Comparison of ENCODE assay signal across 15 mouse cellular contexts in the genomic region with DNA sequence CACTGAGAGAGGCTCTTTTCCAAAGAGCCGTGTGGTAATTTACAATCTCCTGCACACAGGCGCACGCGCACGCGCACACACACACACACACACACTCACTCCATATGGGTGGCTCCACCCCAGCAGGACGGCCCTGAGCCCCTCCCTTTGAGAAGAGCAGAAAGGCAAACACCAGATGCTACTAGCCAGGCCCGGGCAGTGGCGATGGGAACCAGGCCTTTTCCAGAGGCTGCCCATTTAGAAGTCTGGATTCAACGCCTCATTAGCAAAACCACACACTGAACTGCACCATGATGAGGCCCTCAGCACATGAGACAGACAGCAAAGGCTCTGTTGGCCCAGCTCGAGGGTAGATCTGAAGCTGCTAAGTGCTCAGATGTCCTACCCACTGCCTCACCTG. TPM values are rescaled to one million over a fixed set of nuclear protein-coding genes. Genes with fewer than 3 reads are reported as not detected.
DNase-seq lines count a peak whose midpoint lies in the region; ATAC-seq and TF ChIP-seq lines count a peak whose summit lies in the region.
"Had no signal": no experiment of that assay in that cellular context is flagged by ENCODE, and none has a peak within 500 bp of the region (broad histone marks: within the 10 kb centered on the region; RNA-seq: fewer than 3 reads in every experiment).

No protein-coding gene starts in this region.

- no peaks in the 10 kb centered on the region for H3K4me1 ChIP-seq in hindbrain, embryonic 16.5 days (ENCODE audit: control insufficient read depth, insufficient read depth, low read depth, low read length)
- H3K4me1 ChIP-seq in hindbrain, embryonic 10.5 days (replicated peaks) = no peaks in the 10 kb centered on the region
- H3K4me1 ChIP-seq in stomach, postnatal 0 days (replicated peaks; ENCODE audit: control insufficient read depth, insufficient read depth) = no peaks in the 10 kb centered on the region
- H3K4me1 ChIP-seq: heart, embryonic 15.5 days; hindbrain, embryonic 12.5 days; midbrain, embryonic 15.5 days; neural tube, embryonic 12.5 days had no signal

- no peak overlapping the region for H3K4me3 ChIP-seq in hindbrain, embryonic 16.5 days (ENCODE audit: low read length)
- H3K4me3 ChIP-seq in hindbrain, embryonic 10.5 days = no peak overlapping the region
- no peak overlapping the region for H3K4me3 ChIP-seq in stomach, postnatal 0 days (ENCODE audit: low read depth, low read length)
- H3K4me3 ChIP-seq: heart, embryonic 15.5 days; hindbrain, embryonic 12.5 days; midbrain, embryonic 15.5 days; neural tube, embryonic 12.5 days had no signal

- WGBS in hindbrain, embryonic 16.5 days = 70% methylated on average over 11 of the region's 11 CpGs
- WGBS in hindbrain, embryonic 10.5 days = 83% methylated on average over 11 of the region's 11 CpGs
- WGBS in stomach, postnatal 0 days = 67% methylated on average over 11 of the region's 11 CpGs

- 0 out of 2 replicates have a peak, but pooled peaks have one; percentile 60 for ATAC-seq in hindbrain, embryonic 16.5 days
- no peak for ATAC-seq in stomach, postnatal 0 days (ENCODE audit: low FRiP score, low TSS enrichment)
- ATAC-seq: liver, postnatal 0 days; midbrain, embryonic 15.5 days had no signal

- no peaks in the 10 kb centered on the region for H3K27me3 ChIP-seq in hindbrain, embryonic 16.5 days (replicated peaks; ENCODE audit: control insufficient read depth, insufficient read depth, low read length)
- H3K27me3 ChIP-seq in hindbrain, embryonic 10.5 days (ENCODE audit: insufficient read depth, poor library complexity, severe bottlenecking) = no peaks in the 10 kb centered on the region
- no peaks in the 10 kb centered on the region for H3K27me3 ChIP-seq in stomach, postnatal 0 days (ENCODE audit: control insufficient read depth, insufficient read depth, low read length)
- H3K27me3 ChIP-seq: hindbrain, embryonic 12.5 days; midbrain, embryonic 15.5 days; neural tube, embryonic 12.5 days had no signal

- H3K4me2 ChIP-seq in hindbrain, embryonic 16.5 days (ENCODE audit: low read length) = no peak overlapping the region
- no peak overlapping the region for H3K4me2 ChIP-seq in stomach, postnatal 0 days (replicated peaks; ENCODE audit: low read depth)
- H3K4me2 ChIP-seq: heart, embryonic 15.5 days; hindbrain, embryonic 12.5 days; midbrain, embryonic 15.5 days; neural tube, embryonic 12.5 days had no signal

- TF ChIP-seq EP300 in stomach, postnatal 0 days (optimal IDR thresholded peaks at IDR 0.05) = no peak

- H3K9me3 ChIP-seq in hindbrain, embryonic 16.5 days (ENCODE audit: control insufficient read depth, low read length) = no peaks in the 10 kb centered on the region
- no peaks in the 10 kb centered on the region for H3K9me3 ChIP-seq in hindbrain, embryonic 10.5 days
- H3K9me3 ChIP-seq in stomach, postnatal 0 days (ENCODE audit: control insufficient read depth, low read length) = no peaks in the 10 kb centered on the region
- H3K9me3 ChIP-seq: heart, embryonic 15.5 days; hindbrain, embryonic 12.5 days; midbrain, embryonic 15.5 days; neural tube, embryonic 12.5 days had no signal

- DNase-seq in hindbrain, embryonic 10.5 days (ENCODE audit: low spot score) = no peak
- DNase-seq in retina, postnatal 1 day = peak; percentile 29
- DNase-seq in retina, embryonic 14.5 days (ENCODE audit: low spot score) = no peak
- peak; percentile 56 to 67 for DNase-seq in cerebellum, postnatal 36 days
- DNase-seq in stomach, postnatal 0 days (ENCODE audit: low spot score) = peak; percentile 18
- no peak for DNase-seq in kidney, adult 9 months
- DNase-seq in spleen, postnatal 4 days (ENCODE audit: low spot score in 2 of 2) = no peak
- DNase-seq: layer of hippocampus, adult 9-11 months; liver, postnatal 0 days had no signal

- H3K36me3 ChIP-seq in hindbrain, embryonic 16.5 days (ENCODE audit: control insufficient read depth, insufficient read depth, low read length) = no peaks in the 10 kb centered on the region
- H3K36me3 ChIP-seq in hindbrain, embryonic 10.5 days = no peaks in the 10 kb centered on the region
- no peaks in the 10 kb centered on the region for H3K36me3 ChIP-seq in stomach, postnatal 0 days (ENCODE audit: control insufficient read depth, insufficient read depth, low read length)
- H3K36me3 ChIP-seq: heart, embryonic 15.5 days; hindbrain, embryonic 12.5 days; midbrain, embryonic 15.5 days; neural tube, embryonic 12.5 days had no signal

- no peak for TF ChIP-seq CTCF in stomach, postnatal 0 days (IDR thresholded peaks at IDR 0.05; ENCODE audit: low read depth)

- no peak overlapping the region for H3K27ac ChIP-seq in hindbrain, embryonic 16.5 days (ENCODE audit: low read depth, low read length)
- no peak overlapping the region for H3K27ac ChIP-seq in hindbrain, embryonic 10.5 days
- no peak overlapping the region for H3K27ac ChIP-seq in stomach, postnatal 0 days (replicated peaks)
- H3K27ac ChIP-seq: heart, embryonic 15.5 days; hindbrain, embryonic 12.5 days; macrophage; midbrain, embryonic 15.5 days; neural tube, embryonic 12.5 days had no signal

- no peak overlapping the region for H3K9ac ChIP-seq in hindbrain, embryonic 16.5 days (ENCODE audit: low read depth, low read length)
- H3K9ac ChIP-seq in stomach, postnatal 0 days (ENCODE audit: low read length) = no peak overlapping the region
- H3K9ac ChIP-seq: heart, embryonic 15.5 days; hindbrain, embryonic 12.5 days; liver, postnatal 0 days; midbrain, embryonic 15.5 days; neural tube, embryonic 12.5 days had no signal

RNA-seq across cellular contexts. Expression of a gene that starts 24.9 kb away (rescaled TPM):
- 30.3 and 34.5 TPM in 2 replicates for polyA plus RNA-seq in hindbrain, embryonic 16.5 days (2015; fragmentation: Nextera tagmentation; extraction: Ambion mirVana)
- polyA plus RNA-seq in hindbrain, embryonic 10.5 days (2016; fragmentation: Nextera tagmentation; extraction: Ambion mirVana) = 41.1 and 43.3 TPM in 2 replicates
- 23.3 and 24.9 TPM in 2 replicates for polyA plus RNA-seq in stomach, postnatal 0 days (2015; fragmentation: Nextera tagmentation; extraction: Ambion mirVana)

RNA-seq across cellular contexts. Expression of a gene that starts 56.2 kb away (rescaled TPM):
- polyA plus RNA-seq in hindbrain, embryonic 16.5 days (2015; fragmentation: Nextera tagmentation; extraction: Ambion mirVana) = 12.8 and 13.6 TPM in 2 replicates
- 2.5 and 2.7 TPM in 2 replicates for polyA plus RNA-seq in hindbrain, embryonic 10.5 days (2016; fragmentation: Nextera tagmentation; extraction: Ambion mirVana)
- polyA plus RNA-seq in stomach, postnatal 0 days (2015; fragmentation: Nextera tagmentation; extraction: Ambion mirVana) = 1.9 and 2.0 TPM in 2 replicates

Comparison
In these comparisons a context has a peak if more than half of its experiments do, and no peak if none do; other contexts are left out.
1. DNase-seq: peak in retina, postnatal 1 day (single experiment), cerebellum, postnatal 36 days (2 of 2) and stomach, postnatal 0 days (single experiment); none in hindbrain, embryonic 10.5 days (single experiment), retina, embryonic 14.5 days (single experiment), kidney, adult 9 months (single experiment) and spleen, postnatal 4 days (0 of 2).